In the genomic region with DNA sequence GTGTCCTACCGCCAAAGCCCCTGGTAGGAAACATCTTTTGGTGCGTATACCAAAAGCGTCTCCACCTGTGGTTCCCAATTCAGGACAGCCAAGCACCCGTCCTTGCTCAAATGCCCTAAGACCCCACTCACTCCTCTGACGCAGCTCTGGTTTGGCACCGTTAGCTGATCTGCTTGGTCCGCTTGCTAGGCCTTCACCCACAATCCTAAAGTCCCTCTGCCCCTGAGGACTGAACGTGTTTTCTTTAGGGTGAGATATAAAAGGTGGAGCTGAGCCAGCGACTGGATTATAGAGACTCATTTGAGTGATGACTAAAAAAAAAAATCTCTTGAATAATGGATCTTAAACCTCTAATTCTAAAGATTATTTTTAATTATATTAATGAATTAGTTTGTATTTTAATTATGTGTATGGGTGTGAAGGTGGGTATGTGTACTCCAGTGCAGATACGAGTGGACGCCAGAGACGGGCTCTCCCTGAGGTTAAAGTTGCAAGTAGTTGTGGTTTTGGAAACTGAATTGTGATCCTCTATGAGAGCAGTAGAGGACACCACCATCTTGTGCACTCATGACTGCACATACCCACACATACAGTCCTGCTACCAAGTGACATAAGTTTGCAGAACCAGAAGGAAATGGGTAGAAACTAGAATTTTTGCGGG, we compare ENCODE assay signal across 8 mouse cellular contexts. TPM values are rescaled to one million over a fixed set of nuclear protein-coding genes. Genes with fewer than 3 reads are reported as not detected.
DNase-seq lines count a peak whose midpoint lies in the region; ATAC-seq and TF ChIP-seq lines count a peak whose summit lies in the region.

No protein-coding gene starts in this region.

- peaks cover 6% of the 10 kb centered on the region for H3K4me1 ChIP-seq in heart, embryonic 11.5 days (ENCODE audit: control insufficient read depth, insufficient read depth, low read length)
- H3K4me1 ChIP-seq in CH12.LX (ENCODE audit: control insufficient read depth in 1 of 2, insufficient read depth in 2 of 2): peaks cover 11 to 65% of the 10 kb centered on the region in 2 experiments
- H3K4me1 ChIP-seq in forebrain, embryonic 10.5 days: peaks cover 28% of the 10 kb centered on the region
- peaks cover 30% of the 10 kb centered on the region for H3K4me1 ChIP-seq in liver, embryonic 13.5 days (replicated peaks)

- TF ChIP-seq EP300 in CH12.LX (IDR thresholded peaks at IDR 0.05; ENCODE audit: low read length): no peak

- TF ChIP-seq RAD21 in CH12.LX (IDR thresholded peaks at IDR 0.05; ENCODE audit: low read depth, low read length): no peak

- H3K9me3 ChIP-seq in heart, embryonic 11.5 days (replicated peaks; ENCODE audit: control insufficient read depth, low read length): no peaks in the 10 kb centered on the region
- no peaks in the 10 kb centered on the region for H3K9me3 ChIP-seq in CH12.LX (replicated peaks; ENCODE audit: low read length)
- no peaks in the 10 kb centered on the region for H3K9me3 ChIP-seq in forebrain, embryonic 10.5 days
- no peaks in the 10 kb centered on the region for H3K9me3 ChIP-seq in liver, embryonic 13.5 days (replicated peaks)

- dilution Hi-C loops in CH12.LX (cut with MboI; ENCODE audit: extremely low pct_ligation_motif_present, extremely low pct_unique_long_range_greater_than_20kb, low sequenced_read_pairs): no loop called here

- H3K27me3 ChIP-seq in heart, embryonic 11.5 days (ENCODE audit: control insufficient read depth, insufficient read depth, low read length): no peaks in the 10 kb centered on the region
- H3K27me3 ChIP-seq in CH12.LX (replicated peaks): no peaks in the 10 kb centered on the region
- H3K27me3 ChIP-seq in forebrain, embryonic 10.5 days (ENCODE audit: poor library complexity, severe bottlenecking): no peaks in the 10 kb centered on the region
- no peaks in the 10 kb centered on the region for H3K27me3 ChIP-seq in liver, embryonic 13.5 days

- TF ChIP-seq POLR2A in CH12.LX (IDR thresholded peaks at IDR 0.05; ENCODE audit: low read depth, low read length): no peak

- 22% methylated on average over 13 of the region's 13 CpGs for WGBS in heart, embryonic 11.5 days (ENCODE audit: insufficient replicate concordance)
- 26% methylated on average over 13 of the region's 13 CpGs for WGBS in forebrain, embryonic 10.5 days
- 18% methylated on average over 13 of the region's 13 CpGs for WGBS in liver, embryonic 13.5 days (ENCODE audit: insufficient replicate concordance)

- 0 out of 2 replicates have a peak, but pooled peaks have one; percentile 1 for ATAC-seq in heart, embryonic 11.5 days (replicated peaks; ENCODE audit: insufficient number of reproducible peaks, low FRiP score, low TSS enrichment)
- ATAC-seq in liver, embryonic 13.5 days (ENCODE audit: low read depth): no peak

- peaks cover under 1% of the 10 kb centered on the region; the same call in 1 of the 2 replicates for H3K36me3 ChIP-seq in heart, embryonic 11.5 days (ENCODE audit: control insufficient read depth, insufficient read depth, low read length)
- H3K36me3 ChIP-seq in CH12.LX (replicated peaks in 1 of 2; ENCODE audit: control insufficient read depth in 1 of 2, insufficient read depth in 1 of 2, low read length in 1 of 2): peaks cover 4 to 19% of the 10 kb centered on the region in 2 experiments
- H3K36me3 ChIP-seq in forebrain, embryonic 10.5 days (replicated peaks): peaks cover 7% of the 10 kb centered on the region
- H3K36me3 ChIP-seq in liver, embryonic 13.5 days: no peaks in the 10 kb centered on the region

- TF ChIP-seq CTCF in CH12.LX (conservative IDR thresholded peaks at IDR 0.05 in 1 of 2, IDR thresholded peaks at IDR 0.05 in 1 of 2; ENCODE audit: low read depth in 2 of 2, low read length in 2 of 2): no peak

- DNase-seq in heart, postnatal 14 days: no peak
- DNase-seq in CH12.LX (ENCODE audit: extremely low read depth): peak; percentile 35
- DNase-seq in forebrain, embryonic 10.5 days (ENCODE audit: extremely low spot score, low spot score): no peak
- no peak for DNase-seq in liver, embryonic 13.5 days
- DNase-seq in ovary, postnatal 14 days (ENCODE audit: low spot score): no peak
- DNase-seq in frontal cortex, postnatal 14 days (ENCODE audit: low spot score in 2 of 2): no peak
- no peak for DNase-seq in cerebellum, adult 11-12 months

- in situ Hi-C loops in CH12.LX (cut with MboI; ENCODE audit: low pct_ligation_motif_present, low pct_unique_long_range_greater_than_20kb, low sequenced_read_pairs): loop anchor here (5.0 kb wide), 1 partner anchor 42 kb away; a partner anchor contains a TSS

- peak overlapping the region; percentile 93 for H3K4me2 ChIP-seq in heart, embryonic 11.5 days
- H3K4me2 ChIP-seq in CH12.LX (ENCODE audit: insufficient read depth, low read depth, poor library complexity, severe bottlenecking): peak overlapping the region; percentile 88
- peak overlapping the region; percentile 90 for H3K4me2 ChIP-seq in liver, embryonic 13.5 days

- H3K27ac ChIP-seq in heart, embryonic 11.5 days (ENCODE audit: low read depth, low read length): peak overlapping the region; percentile 74
- H3K27ac ChIP-seq in CH12.LX (ENCODE audit: insufficient read depth, low read depth): no peak overlapping the region; the same call in 1 of the 2 replicates
- H3K27ac ChIP-seq in forebrain, embryonic 10.5 days: peak overlapping the region; percentile 89
- peak overlapping the region; percentile 89 for H3K27ac ChIP-seq in liver, embryonic 13.5 days

- peak overlapping the region; percentile 88 for H3K9ac ChIP-seq in heart, embryonic 11.5 days (ENCODE audit: low read depth, low read length)
- H3K9ac ChIP-seq in CH12.LX (ENCODE audit: insufficient read depth, low read depth): peak overlapping the region; percentile 57
- peak overlapping the region; percentile 90 for H3K9ac ChIP-seq in liver, embryonic 13.5 days

- peak overlapping the region; percentile 96 for H3K4me3 ChIP-seq in heart, embryonic 11.5 days (ENCODE audit: low read depth, low read length)
- H3K4me3 ChIP-seq in CH12.LX (replicated peaks in 1 of 3; ENCODE audit: low read depth in 2 of 3, low read length in 2 of 3, poor library complexity in 1 of 3): peak overlapping the region; percentile 75 to 90 (median 82)
- peak overlapping the region; percentile 97 for H3K4me3 ChIP-seq in forebrain, embryonic 10.5 days
- peak overlapping the region; percentile 87 for H3K4me3 ChIP-seq in liver, embryonic 13.5 days (replicated peaks)

- intact Hi-C loops in heart, postnatal 14 days (cut with DNase I): loop anchor here (2.0 kb wide), 1 partner anchor 48 kb away; a partner anchor contains a TSS

- H3K79me2 ChIP-seq in CH12.LX (replicated peaks; ENCODE audit: control insufficient read depth, extremely low read depth, insufficient read depth, poor library complexity, severe bottlenecking): peaks cover 19% of the 10 kb centered on the region

TF ChIP-seq in CH12.LX, 34 proteins besides CTCF, POLR2A, EP300 and RAD21 (continues in another document):
- TF ChIP-seq MEF2A (IDR thresholded peaks at IDR 0.05; ENCODE audit: borderline replicate concordance, low read depth, low read length) (no peak), KAT2A (IDR thresholded peaks at IDR 0.05; ENCODE audit: insufficient replicate concordance, low read length) (no peak), HCFC1 (IDR thresholded peaks at IDR 0.05; ENCODE audit: low read depth, low read length) (no peak), MXI1 (IDR thresholded peaks at IDR 0.05; ENCODE audit: low read depth, low read length) (no peak)

RNA-seq across cellular contexts. Expression of a gene that starts 0.9 kb away (rescaled TPM):
- polyA plus RNA-seq in heart, embryonic 11.5 days (2014; fragmentation: Nextera tagmentation; extraction: Ambion mirVana): 28.7 and 31.8 TPM in 2 replicates
- total RNA-seq in heart, postnatal 14 days (2021): 10 to 100 TPM; 15.3 to 16.3 TPM
- total RNA-seq in CH12.LX (2012; rRNA removed): 24.4 and 34.0 TPM in 2 replicates
- 17.0 and 17.4 TPM in 2 replicates for total RNA-seq in CH12.LX (2014; rRNA removed)
- 33.5 and 34.9 TPM in 2 replicates for polyA plus RNA-seq in CH12.LX (2012; ENCODE audit: insufficient read length, low read depth)
- 47.9 and 49.3 TPM in 2 replicates for polyA plus RNA-seq in forebrain, embryonic 10.5 days (2016; fragmentation: Nextera tagmentation; extraction: Ambion mirVana)
- polyA plus RNA-seq in liver, embryonic 13.5 days (2015; fragmentation: Nextera tagmentation; extraction: Ambion mirVana): 12.1 and 13.9 TPM in 2 replicates

RNA-seq across cellular contexts. Expression of a gene that starts 26.3 kb away (rescaled TPM):
- polyA plus RNA-seq in heart, embryonic 11.5 days (2014; fragmentation: Nextera tagmentation; extraction: Ambion mirVana): 102 and 106 TPM in 2 replicates
- 10 to 100 TPM; 31.4 to 32.3 TPM for total RNA-seq in heart, postnatal 14 days (2021)
- total RNA-seq in CH12.LX (2012; rRNA removed) (65.7 and 66.1 TPM in 2 replicates), CH12.LX (2014; rRNA removed) (32.8 and 36.3 TPM in 2 replicates)
- 94.9 and 101 TPM in 2 replicates for polyA plus RNA-seq in CH12.LX (2012; ENCODE audit: insufficient read length, low read depth)
- polyA plus RNA-seq in forebrain, embryonic 10.5 days (2016; fragmentation: Nextera tagmentation; extraction: Ambion mirVana): 138 and 144 TPM in 2 replicates
- polyA plus RNA-seq in liver, embryonic 13.5 days (2015; fragmentation: Nextera tagmentation; extraction: Ambion mirVana): 53.6 and 55.1 TPM in 2 replicates

RNA-seq across cellular contexts. Expression of a gene that starts 32.8 kb away (rescaled TPM):
- not detected in 2 replicates for polyA plus RNA-seq in heart, embryonic 11.5 days (2014; fragmentation: Nextera tagmentation; extraction: Ambion mirVana)
- total RNA-seq in heart, postnatal 14 days (2021): not detected
- total RNA-seq in CH12.LX (2012; rRNA removed): not detected in 2 replicates
- 0.13 TPM in 1 of 2 replicates, not detected in the other for total RNA-seq in CH12.LX (2014; rRNA removed)
- not detected in 2 replicates for polyA plus RNA-seq in CH12.LX (2012; ENCODE audit: insufficient read length, low read depth)
- polyA plus RNA-seq in forebrain, embryonic 10.5 days (2016; fragmentation: Nextera tagmentation; extraction: Ambion mirVana): not detected in 2 replicates
- not detected in 2 replicates for polyA plus RNA-seq in liver, embryonic 13.5 days (2015; fragmentation: Nextera tagmentation; extraction: Ambion mirVana)

RNA-seq across cellular contexts. Expression of a gene that starts 42.2 kb away (rescaled TPM):
- polyA plus RNA-seq in heart, embryonic 11.5 days (2014; fragmentation: Nextera tagmentation; extraction: Ambion mirVana): 1.6 and 3.2 TPM in 2 replicates
- not detected for total RNA-seq in heart, postnatal 14 days (2021)
- total RNA-seq in CH12.LX (2012; rRNA removed): not detected in 2 replicates
- total RNA-seq in CH12.LX (2014; rRNA removed): not detected in 2 replicates
- polyA plus RNA-seq in CH12.LX (2012; ENCODE audit: insufficient read length, low read depth): not detected in 2 replicates
- 1.7 and 2.5 TPM in 2 replicates for polyA plus RNA-seq in forebrain, embryonic 10.5 days (2016; fragmentation: Nextera tagmentation; extraction: Ambion mirVana)
- 4.6 and 6.3 TPM in 2 replicates for polyA plus RNA-seq in liver, embryonic 13.5 days (2015; fragmentation: Nextera tagmentation; extraction: Ambion mirVana)

RNA-seq across cellular contexts. Expression of a gene that starts 48.5 kb away (rescaled TPM):
- 50.1 and 54.4 TPM in 2 replicates for polyA plus RNA-seq in heart, embryonic 11.5 days (2014; fragmentation: Nextera tagmentation; extraction: Ambion mirVana)
- 10 to 100 TPM; 22.8 to 24.8 TPM for total RNA-seq in heart, postnatal 14 days (2021)
- total RNA-seq in CH12.LX (2012; rRNA removed) (27.7 and 33.4 TPM in 2 replicates), CH12.LX (2014; rRNA removed) (21.5 and 25.1 TPM in 2 replicates)
- 121 and 130 TPM in 2 replicates for polyA plus RNA-seq in CH12.LX (2012; ENCODE audit: insufficient read length, low read depth)
- 60.1 and 61.8 TPM in 2 replicates for polyA plus RNA-seq in forebrain, embryonic 10.5 days (2016; fragmentation: Nextera tagmentation; extraction: Ambion mirVana)
- 42.6 and 45.7 TPM in 2 replicates for polyA plus RNA-seq in liver, embryonic 13.5 days (2015; fragmentation: Nextera tagmentation; extraction: Ambion mirVana)
